Mouse (Mus musculus) liver, postnatal 0 days (tissue): ENCODE results near the gene Slc4a11. TPM values are rescaled to one million over a fixed set of nuclear protein-coding genes. Genes with fewer than 3 reads are reported as not detected.

Source experiments
- ATAC-seq: fragments of 200-750 bp; cut with Nextera tagmentation; 2 replicates; pipeline ENCODE4 v1.8.0; 2017; ENCODE audit warnings: mild to moderate bottlenecking, moderate library complexity
- DNase-seq: peaks from one replicate; pipeline ENCODE4 v3.0.0-alpha.2; 2016
- H3K27ac ChIP-seq: fragments of 300-500 bp; sonication (generic); 2 replicates; pipeline ENCODE4 v1.5.1; 2014; ENCODE audit warnings: antibody characterized with exemption, moderate library complexity, mild to moderate bottlenecking, low read depth
- H3K27me3 ChIP-seq: fragments of 300-500 bp; sonication (generic); 2 replicates; pipeline ENCODE4 v1.6.1; 2014; ENCODE audit warnings: low read length, control low read depth, mixed read lengths; ENCODE audit not compliant: insufficient read depth
- H3K36me3 ChIP-seq: fragments of 300-500 bp; sonication (generic); replicated peaks from 2 replicates; pipeline ENCODE4 v1.6.1; 2014; ENCODE audit warnings: mild to moderate bottlenecking, control low read depth, low read length, moderate library complexity, mixed read lengths; ENCODE audit not compliant: insufficient read depth
- H3K4me1 ChIP-seq: fragments of 300-500 bp; sonication (generic); 2 replicates; pipeline ENCODE4 v1.6.1; 2014; ENCODE audit warnings: antibody characterized with exemption, mild to moderate bottlenecking, control low read depth; ENCODE audit not compliant: insufficient read depth
- H3K4me2 ChIP-seq: fragments of 300-500 bp; sonication (generic); 2 replicates; pipeline ENCODE4 v1.6.1; 2014; ENCODE audit warnings: low read depth, mild to moderate bottlenecking, low read length, moderate library complexity, mixed read lengths
- H3K4me3 ChIP-seq: fragments of 300-500 bp; sonication (generic); 2 replicates; pipeline ENCODE4 v1.5.1; 2014; ENCODE audit warnings: low read depth, low read length
- H3K9ac ChIP-seq: fragments of 300-500 bp; sonication (generic); replicated peaks from 2 replicates; pipeline ENCODE4 v1.6.1; 2014; ENCODE audit warnings: mild to moderate bottlenecking, moderate library complexity
- H3K9me3 ChIP-seq: fragments of 300-500 bp; sonication (generic); 2 replicates; pipeline ENCODE4 v1.6.1; 2016; ENCODE audit warnings: mild to moderate bottlenecking, control low read depth, low read length, mixed read lengths
- CTCF ChIP-seq: sonication (generic); IDR thresholded peaks from 2 replicates; pipeline ENCODE4 v1.5.1; 2016; ENCODE audit warnings: antibody characterized with exemption, low read depth
- EP300 ChIP-seq: IDR thresholded peaks from 2 replicates; pipeline ENCODE4 v1.6.1; 2016; ENCODE audit warnings: antibody characterized with exemption, low read depth, mild to moderate bottlenecking
- WGBS: fragments of 180-500 bp; shearing (Covaris S2); extraction: QIAGEN DNeasy Blood & Tissue Kit; methylation state at CpG from one replicate; pipeline ENCODE4 v1.1.7; 2014; ENCODE audit not compliant: insufficient replicate concordance; 5-methylcytosine and 5-hydroxymethylcytosine counted together
- polyA plus RNA-seq: library from polyadenylated mRNA; unstranded; fragments of >200 nt; fragmentation: Nextera tagmentation; extraction: Ambion mirVana; gene quantifications from 2 replicates; pipeline ENCODE4 v1.2.1, GENCODE M21; 2015

The Slc4a11 gene
- polyA plus RNA-seq, 1 experiment from 2014 or later, result not detected

- 77% methylated on average over 5 of the region's 5 CpGs for WGBS
Observed at GRCm38 (mm10) chr2:130731855-130732254, 34.5 kb upstream of the Slc4a11 start.

GRCm38 (mm10) chr2:130730746-130731145 is 33.4 kb upstream of the Slc4a11 start:
- TF ChIP-seq EP300, result no peak
- no peak for TF ChIP-seq CTCF
- Histone ChIP-seq H3K4me1 (no peaks in the 10 kb centered on the region), H3K4me2 (no peak overlapping the region), H3K4me3 (no peak overlapping the region), H3K27ac (no peak overlapping the region; the same call in 1 of the 2 replicates), H3K27me3 (no peaks in the 10 kb centered on the region), H3K9ac (no peak overlapping the region), H3K9me3 (no peaks in the 10 kb centered on the region), H3K36me3 (peaks cover 45% of the 10 kb centered on the region)
- DNase-seq, result peak; percentile 29
- 72% methylated on average over 9 of the region's 9 CpGs for WGBS
- ATAC-seq, result peak; percentile 60

More at GRCm38 (mm10) chr2:130731855-130732254, 34.5 kb upstream of the Slc4a11 start:
- H3K27ac ChIP-seq, result no peak overlapping the region
- no peaks in the 10 kb centered on the region for H3K4me1 ChIP-seq
- peaks cover 43% of the 10 kb centered on the region for H3K36me3 ChIP-seq
- no peak for ATAC-seq
- H3K9ac ChIP-seq, result no peak overlapping the region
- H3K9me3 ChIP-seq, result no peaks in the 10 kb centered on the region
- no peaks in the 10 kb centered on the region for H3K27me3 ChIP-seq
- H3K4me3 ChIP-seq, result no peak overlapping the region
- DNase-seq, result no peak
- no peak overlapping the region for H3K4me2 ChIP-seq
- TF ChIP-seq EP300 (no peak), CTCF (no peak)

GRCm38 (mm10) chr2:130728906-130729585 is 31.7 kb upstream of the Slc4a11 start:
- DNase-seq (no peak), ATAC-seq (0 out of 2 replicates have a peak, but pooled peaks have one; percentile 7)
- 96% methylated on average over 2 of the region's 2 CpGs for WGBS
- no peak overlapping the region for H3K27ac ChIP-seq
- no peak overlapping the region for H3K9ac ChIP-seq
- no peak overlapping the region for H3K4me3 ChIP-seq
- TF ChIP-seq CTCF (no peak), EP300 (no peak)
- no peaks in the 10 kb centered on the region for H3K4me1 ChIP-seq
- H3K27me3 ChIP-seq, result no peaks in the 10 kb centered on the region
- H3K4me2 ChIP-seq, result no peak overlapping the region
- no peaks in the 10 kb centered on the region for H3K9me3 ChIP-seq
- peaks cover 39% of the 10 kb centered on the region for H3K36me3 ChIP-seq

- Histone ChIP-seq H3K4me2 (no peak overlapping the region), H3K9me3 (no peaks in the 10 kb centered on the region), H3K9ac (no peak overlapping the region), H3K27ac (no peak overlapping the region), H3K4me1 (no peaks in the 10 kb centered on the region), H3K4me3 (no peak overlapping the region), H3K36me3 (peaks cover 44% of the 10 kb centered on the region), H3K27me3 (no peaks in the 10 kb centered on the region)
- TF ChIP-seq EP300 (no peak), CTCF (no peak)
- 75% methylated on average over 1 of the region's 1 CpGs for WGBS
- ATAC-seq, result 0 out of 2 replicates have a peak, but pooled peaks have one; percentile 23
- no peak for DNase-seq
Observed at GRCm38 (mm10) chr2:130727752-130728151, 30.4 kb upstream of the Slc4a11 start.

GRCm38 (mm10) chr2:130724369-130724768 is 27.1 kb upstream of the Slc4a11 start:
- ATAC-seq, result no peak

GRCm38 (mm10) chr2:130717951-130718350 is 20.6 kb upstream of the Slc4a11 start:
- Histone ChIP-seq H3K4me3 (no peak overlapping the region), H3K27ac (no peak overlapping the region), H3K36me3 (peaks cover 7% of the 10 kb centered on the region), H3K4me1 (no peaks in the 10 kb centered on the region), H3K27me3 (no peaks in the 10 kb centered on the region), H3K9ac (no peak overlapping the region), H3K9me3 (no peaks in the 10 kb centered on the region), H3K4me2 (no peak overlapping the region)
- ATAC-seq (no peak), DNase-seq (no peak)
- WGBS, result 70% methylated on average over 6 of the region's 6 CpGs
- TF ChIP-seq CTCF, result no peak
- no peak for TF ChIP-seq EP300

More at GRCm38 (mm10) chr2:130724369-130724768, 27.1 kb upstream of the Slc4a11 start:
- no peak overlapping the region for H3K4me2 ChIP-seq
- H3K27ac ChIP-seq, result no peak overlapping the region
- H3K9me3 ChIP-seq, result no peaks in the 10 kb centered on the region
- no peak overlapping the region for H3K9ac ChIP-seq
- TF ChIP-seq EP300 (no peak), CTCF (no peak)
- H3K4me3 ChIP-seq, result no peak overlapping the region
- H3K27me3 ChIP-seq, result no peaks in the 10 kb centered on the region
- WGBS, result 77% methylated on average over 4 of the region's 4 CpGs
- no peak for DNase-seq
- H3K36me3 ChIP-seq, result peaks cover 32% of the 10 kb centered on the region
- H3K4me1 ChIP-seq, result no peaks in the 10 kb centered on the region
